Mouse (Mus musculus) cerebellum, adult 8-10 months (tissue): Measurements from ENCODE around the gene Duxf3.
A peak's percentile ranks its signal among the peaks of the same experiment; 100 is the strongest.
"Not testable (repeated sequence)": the region's sequence is repeated elsewhere in the genome, so short reads cannot be mapped to it uniquely, and the experiment has no call there.

Source experiments
- DNase-seq: peaks from one replicate; pipeline ENCODE4 v3.0.0; 2022

Gene Duxf3

GRCm38 (mm10) chr10:58232641-58232969 is at the start of gene Duxf3:
Duxf3 (minus strand) TSS chr10:58232675.
- not testable (repeated sequence) for DNase-seq

GRCm38 (mm10) chr10:58282238-58282637 is 49.8 kb upstream of the Duxf3 start:
- no peak for DNase-seq

- DNase-seq, result no peak
These were observed 26.0 kb upstream of the Duxf3 start for GRCm38 (mm10) chr10:58258466-58258865.

GRCm38 (mm10) chr10:58255954-58256353 is 23.5 kb upstream of the Duxf3 start:
- no peak for DNase-seq

DNA sequence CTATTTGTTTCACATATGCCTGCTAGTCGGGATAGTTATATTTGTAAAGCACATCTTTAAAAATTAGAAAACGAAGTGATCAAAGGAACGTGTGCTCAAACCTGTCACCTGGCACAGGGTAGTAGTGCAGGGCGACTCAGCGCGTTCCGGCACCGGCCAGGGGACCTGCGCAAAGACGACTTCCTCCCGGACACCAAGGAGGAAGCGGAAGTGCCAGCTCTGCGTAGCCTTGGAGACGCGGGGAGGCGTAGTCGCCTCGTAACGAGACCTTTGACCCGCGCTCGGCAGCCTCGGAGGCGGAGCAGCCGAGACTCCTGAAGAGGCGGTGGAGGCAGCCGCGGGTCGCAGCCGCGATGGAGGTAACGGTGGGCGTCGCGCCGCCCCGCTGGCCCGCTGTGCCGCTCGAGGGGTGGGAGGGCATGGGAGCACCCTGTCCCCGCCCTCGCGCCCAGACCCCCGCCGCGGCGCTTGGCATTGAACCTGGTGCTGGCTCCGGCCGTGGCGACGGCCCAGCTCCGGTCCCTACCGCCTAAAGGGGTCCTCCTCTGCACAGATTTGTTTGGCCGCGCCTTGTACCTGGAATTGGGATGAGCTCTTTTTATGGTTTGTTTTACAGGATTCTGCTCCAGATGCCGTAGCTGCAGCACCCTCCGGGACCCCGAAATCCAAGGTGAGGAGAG is 22.9 kb upstream of the Duxf3 start, which contains the start of gene Gcc2:
Gene Gcc2 (plus strand): TSS at position 285 of the 680 bp plus-strand sequence.
- peak; percentile 86 for DNase-seq

DNA sequence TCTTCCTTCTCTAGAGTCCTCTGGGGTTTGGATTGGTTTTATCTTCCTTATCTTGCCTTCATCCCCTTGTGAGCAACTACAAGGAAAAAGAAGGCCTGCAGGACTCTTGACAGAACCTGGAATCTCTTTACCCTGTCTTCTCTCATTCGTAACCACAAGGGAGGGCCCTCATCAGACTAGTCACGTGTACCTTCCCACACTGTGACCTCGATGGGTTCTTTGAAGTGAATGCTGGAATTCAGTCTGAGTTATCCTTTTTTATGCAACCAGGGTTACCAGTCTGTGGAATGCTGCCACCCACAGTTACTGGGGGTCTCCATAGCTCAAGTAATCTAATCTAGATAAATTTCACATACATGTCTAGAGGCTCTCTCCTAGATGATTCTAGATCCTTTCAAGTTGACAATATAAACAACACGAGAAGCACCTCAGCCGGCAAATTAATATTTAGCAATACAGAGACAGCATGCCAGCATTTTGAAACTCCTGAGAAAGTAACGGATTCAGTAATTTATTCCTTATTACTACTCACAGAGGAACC is 22.2 kb upstream of the Duxf3 start:
- DNase-seq, result peak; percentile 10

DNA sequence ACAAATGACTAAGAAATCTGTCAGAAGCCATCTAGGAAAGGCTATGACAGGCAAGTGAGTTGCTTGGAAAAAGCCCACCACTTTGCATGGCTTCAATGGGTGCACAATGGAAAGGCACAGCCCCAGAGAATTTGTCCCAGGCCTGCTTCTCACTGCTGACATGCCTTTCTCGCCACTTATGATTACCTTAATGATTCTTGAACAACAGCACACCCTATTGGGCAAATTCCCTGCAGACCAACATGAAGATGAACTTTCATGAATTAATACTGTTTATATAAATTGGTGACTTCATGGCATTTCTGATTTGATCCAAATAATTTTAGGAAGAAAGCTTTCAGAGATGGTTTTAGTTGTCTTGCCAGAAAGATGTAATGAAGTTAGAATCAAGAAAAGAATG is 17.1 kb upstream of the Duxf3 start:
- DNase-seq, result no peak

DNA sequence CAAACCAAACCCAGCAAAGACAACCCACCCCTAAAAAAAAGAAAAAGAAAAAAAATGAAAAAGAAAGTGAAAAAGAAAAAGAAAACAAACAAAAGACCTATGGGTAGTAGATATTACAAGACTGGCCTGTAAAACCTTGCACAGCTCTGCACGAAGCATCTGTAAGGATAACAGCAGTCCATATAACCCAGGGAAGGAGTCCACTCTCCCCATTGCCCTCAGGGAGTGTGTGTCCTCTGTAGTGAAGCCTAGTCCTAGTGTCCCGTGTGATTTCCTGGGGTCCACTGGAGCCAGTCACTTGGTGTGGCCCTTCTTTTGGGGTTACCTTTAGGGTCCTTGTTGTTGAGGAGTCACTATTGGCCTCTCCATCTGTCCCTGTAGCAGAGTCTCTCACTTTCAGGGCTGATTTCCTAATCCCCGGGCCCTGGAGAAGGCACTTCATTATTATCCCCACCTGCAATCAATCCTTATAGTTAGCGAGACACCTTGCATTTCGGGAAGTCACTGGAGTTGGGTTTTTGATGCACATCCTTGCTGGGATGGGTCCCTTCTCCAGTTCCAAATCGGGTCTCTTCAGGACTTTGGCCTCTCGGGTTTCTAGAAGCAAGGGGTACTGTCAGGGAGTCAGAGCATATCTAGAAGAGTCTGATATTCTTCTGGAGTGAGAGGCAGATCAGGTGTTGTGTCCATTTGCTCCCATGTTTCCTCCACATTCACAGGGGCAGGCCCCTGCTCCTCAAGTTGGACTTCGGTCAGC is 6.7 kb upstream of the Duxf3 start:
- DNase-seq, result peak; percentile 45

DNA sequence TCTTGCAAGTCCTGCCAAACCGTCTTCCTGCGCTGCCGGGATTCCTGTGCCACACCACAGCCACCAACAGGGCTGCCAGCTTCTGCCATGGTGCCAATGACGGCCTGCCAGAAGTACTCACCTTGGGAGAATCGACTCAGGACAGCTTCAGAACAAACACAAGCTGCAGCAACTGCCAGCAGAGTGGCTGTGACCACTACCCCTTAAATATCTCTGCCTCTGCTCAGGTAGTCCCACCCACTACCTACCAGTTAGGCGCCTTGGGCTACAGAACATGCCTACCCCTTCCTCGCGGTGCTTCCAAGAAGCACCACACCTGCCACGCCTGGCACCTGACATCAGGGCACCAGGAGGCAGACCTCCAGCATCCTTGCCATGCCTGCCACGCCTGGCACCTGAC is 4.1 kb upstream of the Duxf3 start, which contains the start of gene Gm4981:
Gene Gm4981 (minus strand): TSS at position 89 of the 400 bp plus-strand sequence.
- DNase-seq, result no peak

DNA sequence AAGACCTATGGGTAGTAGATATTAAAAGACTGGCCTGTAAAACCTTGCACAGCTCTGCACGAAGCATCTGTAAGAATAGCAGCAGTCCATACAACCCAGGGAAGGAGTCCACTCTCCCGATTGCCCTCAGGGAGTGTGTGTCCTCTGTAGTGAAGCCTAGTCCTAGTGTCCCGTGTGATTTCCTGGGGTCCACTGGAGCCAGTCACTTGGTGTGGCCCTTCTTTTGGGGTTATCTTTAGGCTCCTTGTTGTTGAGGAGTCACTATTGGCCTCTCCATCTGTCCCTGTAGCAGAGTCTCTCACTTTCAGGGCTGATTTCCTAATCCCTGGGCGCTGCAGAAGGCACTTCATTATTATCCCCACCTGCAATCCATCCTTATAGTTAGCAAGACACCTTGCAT is 2.5 kb upstream of the Duxf3 start:
- not testable (repeated sequence) for DNase-seq

DNA sequence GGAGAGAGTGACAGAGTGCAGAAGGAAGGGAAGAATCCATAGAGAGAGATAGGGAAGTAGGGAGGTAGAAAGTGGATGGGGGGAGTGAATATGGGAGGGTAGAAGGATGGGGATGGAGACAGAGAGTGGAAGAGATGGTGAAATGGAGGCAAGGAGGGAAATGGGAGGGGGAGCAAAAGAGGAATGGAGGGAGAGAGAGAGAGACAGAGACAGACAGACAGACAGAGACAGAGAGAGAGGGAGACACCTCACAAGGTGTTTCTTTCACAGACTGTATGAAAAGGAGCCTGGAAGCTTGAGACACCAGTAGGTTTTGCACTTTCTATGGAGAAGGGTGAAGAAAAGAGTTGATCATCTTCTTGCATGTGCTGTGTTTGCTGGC is 1.3 kb upstream of the Duxf3 start:
- not testable (repeated sequence) for DNase-seq

- DNase-seq, result not testable (repeated sequence)
These were observed 722 bp upstream of the Duxf3 start for GRCm38 (mm10) chr10:58233054-58233739.

- DNase-seq, result peak; percentile 56
These were observed 465 bp downstream of the Duxf3 start for GRCm38 (mm10) chr10:58231779-58232640.

- DNase-seq, result not testable (repeated sequence)
These were observed 1.4 kb downstream of the Duxf3 start for GRCm38 (mm10) chr10:58231088-58231487.

DNA sequence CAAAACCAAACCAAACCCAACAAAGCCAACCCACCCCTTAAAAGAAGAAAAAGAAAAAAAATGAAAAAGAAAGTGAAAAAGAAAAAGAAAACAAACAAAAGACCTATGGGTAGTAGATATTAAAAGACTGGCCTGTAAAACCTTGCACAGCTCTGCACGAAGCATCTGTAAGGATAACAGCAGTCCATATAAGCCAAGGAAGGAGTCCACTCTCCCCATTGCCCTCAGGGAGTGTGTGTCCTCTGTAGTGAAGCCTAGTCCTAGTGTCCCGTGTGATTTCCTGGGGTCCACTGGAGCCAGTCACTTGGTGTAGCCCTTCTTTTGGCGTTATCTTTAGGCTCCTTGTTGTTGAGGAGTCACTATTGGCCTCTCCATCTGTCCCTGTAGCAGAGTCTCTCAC is 2.5 kb downstream of the Duxf3 start:
- not testable (repeated sequence) for DNase-seq

DNA sequence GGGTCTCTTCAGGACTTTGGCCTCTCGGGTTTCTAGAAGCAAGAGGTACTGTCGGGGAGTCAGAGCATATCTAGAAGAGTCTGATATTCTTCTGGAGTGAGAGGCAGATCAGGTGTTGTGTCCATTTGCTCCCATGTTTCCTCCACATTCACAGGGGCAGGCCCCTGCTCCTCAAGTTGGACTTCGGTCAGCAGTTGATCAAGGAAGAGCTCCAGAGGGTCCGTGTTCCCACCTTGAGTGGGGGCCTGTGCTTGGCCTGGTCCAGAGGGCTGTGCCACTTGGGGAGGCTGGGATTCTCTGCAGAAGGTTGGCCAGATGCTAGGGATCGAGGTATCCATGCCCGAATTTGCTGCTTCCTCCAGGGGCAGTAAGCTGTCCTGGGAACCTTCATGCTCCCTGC is 4.7 kb downstream of the Duxf3 start:
- DNase-seq, result not testable (repeated sequence)

DNA sequence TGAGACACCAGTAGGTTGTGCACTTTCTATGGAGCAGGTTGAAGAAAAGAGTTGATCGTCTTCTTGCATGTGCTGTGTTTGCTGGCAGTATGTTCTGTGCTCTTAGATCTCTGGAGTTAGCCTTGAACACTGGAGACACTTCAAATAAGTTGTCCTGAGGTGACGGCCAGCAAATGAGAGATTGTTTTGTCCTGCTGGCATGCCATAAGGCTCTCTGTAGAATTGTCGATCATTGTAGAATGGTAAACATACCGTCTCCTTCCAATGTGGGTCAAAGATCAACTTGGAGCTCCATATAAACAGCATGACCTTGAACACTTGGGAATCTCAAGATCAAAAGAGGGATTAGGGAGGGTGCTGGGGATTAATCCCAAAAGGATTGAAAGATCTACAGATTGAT is 6.1 kb downstream of the Duxf3 start:
- not testable (repeated sequence) for DNase-seq

DNA sequence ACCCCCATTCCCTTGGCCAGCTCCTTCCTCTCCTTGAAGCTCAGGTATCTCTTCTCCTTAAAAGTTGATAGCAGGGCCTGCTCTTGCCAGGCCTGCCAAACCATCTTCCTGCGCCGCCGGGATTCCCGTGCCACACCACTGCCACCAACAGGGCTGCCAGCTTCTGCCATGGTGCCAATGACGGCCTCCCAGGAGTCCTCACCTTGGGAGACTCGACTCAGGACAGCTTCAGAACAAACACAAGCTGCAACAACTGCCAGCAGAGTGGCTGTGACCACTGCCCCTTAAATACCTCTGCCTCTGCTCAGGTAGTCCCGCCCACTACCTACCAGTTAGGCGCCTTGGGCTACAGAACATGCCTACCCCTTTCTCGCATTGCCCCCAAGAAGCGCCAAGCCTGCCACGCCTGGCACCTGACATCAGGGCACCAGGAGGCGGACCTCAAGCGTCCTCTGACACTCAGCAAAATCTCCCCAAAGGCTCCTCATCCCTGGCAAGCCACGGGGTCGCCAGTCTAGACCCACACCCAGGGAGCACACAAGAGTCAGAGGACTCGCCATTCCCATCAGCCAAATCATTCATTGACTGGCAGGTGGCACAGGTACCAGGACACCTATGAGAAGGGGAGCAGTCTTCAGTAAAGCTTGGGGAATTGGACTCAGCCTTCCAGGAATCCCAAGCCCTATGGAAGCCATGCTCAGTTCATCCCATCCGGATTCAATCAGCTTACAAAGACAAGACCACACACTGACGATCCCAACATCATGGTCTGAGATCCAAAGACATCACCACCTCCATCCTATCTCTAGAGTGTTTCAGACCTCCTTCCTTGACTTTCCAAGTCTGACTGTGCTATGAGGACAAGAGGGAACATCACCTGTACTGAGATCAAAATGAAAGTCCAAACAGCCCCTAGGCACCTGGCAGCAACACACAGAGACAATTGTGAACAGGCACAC is 7.4 kb downstream of the Duxf3 start, which contains the start of gene AW822073:
Gene AW822073 (minus strand): TSS at position 104 of the 959 bp plus-strand sequence.
- not testable (repeated sequence) for DNase-seq

DNA sequence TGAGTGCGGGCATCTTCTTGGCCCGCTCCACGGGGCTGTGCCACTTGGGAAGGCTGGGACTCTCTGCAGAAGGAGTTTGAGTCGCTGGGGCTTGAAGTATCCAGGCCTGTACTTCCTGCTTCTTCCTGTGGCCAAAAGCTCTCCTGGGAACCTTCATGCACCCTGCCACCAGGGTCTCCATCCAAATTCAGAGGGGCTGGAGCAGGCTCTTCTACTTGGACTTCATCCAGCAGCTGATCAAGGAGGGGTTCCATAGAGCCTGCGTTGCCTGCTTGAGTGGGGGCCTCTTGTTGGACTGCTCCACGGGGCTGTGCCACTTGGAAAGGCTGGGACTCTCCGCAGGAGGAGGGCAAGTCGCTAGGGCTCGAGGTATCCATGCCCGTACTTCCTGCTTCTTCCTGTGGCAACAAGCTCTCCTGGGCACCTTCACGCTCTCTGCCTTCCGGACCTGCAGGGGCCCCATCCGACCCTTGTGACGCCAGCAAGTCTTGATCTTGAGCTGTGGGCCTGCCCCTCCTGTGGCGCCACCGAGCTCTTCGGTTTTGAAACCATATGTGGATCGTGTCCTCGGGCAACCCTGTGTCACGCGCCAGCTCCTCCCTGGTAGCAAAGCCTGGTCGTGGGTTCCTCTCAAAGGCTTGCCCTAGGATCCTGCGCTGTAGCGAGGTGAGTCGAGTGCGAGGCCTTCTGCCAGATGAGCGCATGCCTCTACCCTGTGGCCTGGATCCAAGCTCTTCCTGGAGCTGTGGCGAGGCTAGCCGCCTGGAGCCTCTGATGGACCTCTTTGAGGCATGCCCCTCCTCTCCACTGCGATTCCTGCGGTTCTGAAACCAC is 8.3 kb downstream of the Duxf3 start:
- peak; percentile 52 for DNase-seq

DNA sequence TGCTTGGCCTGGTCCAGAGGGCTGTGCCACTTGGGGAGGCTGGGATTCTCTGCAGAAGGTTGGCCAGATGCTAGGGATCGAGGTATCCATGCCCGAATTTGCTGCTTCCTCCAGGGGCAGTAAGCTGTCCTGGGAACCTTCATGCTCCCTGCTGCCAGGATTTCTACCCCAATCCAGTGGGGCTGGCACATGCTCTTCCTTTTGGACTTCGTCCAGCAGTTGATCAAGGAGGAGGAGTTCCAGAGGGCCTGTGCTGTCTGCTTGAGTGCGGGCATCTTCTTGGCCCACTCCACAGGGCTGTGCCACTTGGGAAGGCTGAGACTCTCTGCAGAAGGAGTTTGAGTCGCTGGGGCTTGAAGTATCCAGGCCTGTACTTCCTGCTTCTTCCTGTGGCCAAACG is 9.3 kb downstream of the Duxf3 start:
- not testable (repeated sequence) for DNase-seq
